Mouse (Mus musculus) brain, embryonic 14.5 days (tissue): ENCODE data around the gene B430306N03Rik.

Experiments
- CTCF ChIP-seq: fragments of 200-500 bp; IDR thresholded peaks from 2 replicates; pipeline ENCODE4 v1.5.1; 2012; ENCODE audit warnings: inconsistent platforms, mild to moderate bottlenecking, moderate library complexity, borderline replicate concordance; ENCODE audit not compliant: insufficient read depth, insufficient read length; ENCODE audit errors: extremely low read depth
- POLR2A ChIP-seq: fragments of 200-500 bp; IDR thresholded peaks from 2 replicates; pipeline ENCODE4 v1.6.1; 2012; ENCODE audit warnings: mild to moderate bottlenecking, inconsistent platforms, borderline replicate concordance; ENCODE audit not compliant: poor library complexity, insufficient read depth, insufficient read length, severe bottlenecking; ENCODE audit errors: extremely low read depth

- TF ChIP-seq CTCF (no peak), POLR2A (no peak)
These were observed 41.8 kb upstream of the B430306N03Rik start for GRCm38 (mm10) chr17:48274098-48274497.
